In the genomic region with DNA sequence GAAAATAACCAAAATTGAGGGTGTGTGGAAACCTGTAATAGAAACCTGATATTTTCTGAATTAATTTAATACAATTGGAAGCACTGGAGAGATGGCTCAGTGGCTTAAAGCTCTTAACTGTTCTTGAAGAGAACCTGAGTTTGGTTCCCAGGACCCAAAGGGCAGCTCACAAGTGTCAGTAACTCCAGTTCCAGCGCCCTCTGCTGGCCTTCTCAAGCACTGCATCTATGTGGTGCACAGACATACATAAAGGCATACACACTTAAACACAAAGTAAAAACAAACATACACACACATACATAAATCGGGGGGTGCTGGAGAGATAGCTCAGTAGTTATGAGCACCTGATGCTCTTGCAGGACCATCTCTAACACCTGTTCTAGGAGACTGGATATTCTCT, we compare ENCODE assay signal across 10 mouse cellular contexts. TPM values are rescaled to one million over a fixed set of nuclear protein-coding genes. Genes with fewer than 3 reads are reported as not detected.
DNase-seq lines count a peak whose midpoint lies in the region; ATAC-seq and TF ChIP-seq lines count a peak whose summit lies in the region.
"Had no signal": no experiment of that assay in that cellular context is flagged by ENCODE, and none has a peak within 500 bp of the region (broad histone marks: within the 10 kb centered on the region; RNA-seq: fewer than 3 reads in every experiment).

No protein-coding gene starts in this region.

- POLR2A ChIA-PET in Patski (lab: Charles Lee) = no interaction called here

- TF ChIP-seq CTCF in intestine, postnatal 0 days (IDR thresholded peaks at IDR 0.05; ENCODE audit: low read depth) = peak; percentile 58
- TF ChIP-seq CTCF in midbrain, postnatal 0 days (IDR thresholded peaks at IDR 0.05) = peak; percentile 54
- TF ChIP-seq CTCF in Patski (IDR thresholded peaks at IDR 0.05) = peak; percentile 74
- TF ChIP-seq CTCF in stomach, postnatal 0 days (IDR thresholded peaks at IDR 0.05; ENCODE audit: low read depth) = peak; percentile 57

- no peak for ATAC-seq in intestine, postnatal 0 days
- no peak for ATAC-seq in intestine, embryonic 16.5 days
- no peak for ATAC-seq in midbrain, postnatal 0 days (ENCODE audit: low FRiP score)
- ATAC-seq in midbrain, embryonic 14.5 days (ENCODE audit: low FRiP score, low TSS enrichment) = no peak
- ATAC-seq in Patski = no peak
- no peak for ATAC-seq in stomach, postnatal 0 days (ENCODE audit: low FRiP score, low TSS enrichment)

- no peak overlapping the region for H3K27ac ChIP-seq in intestine, postnatal 0 days (ENCODE audit: low read depth, low read length)
- H3K27ac ChIP-seq in intestine, embryonic 16.5 days (ENCODE audit: low read length) = no peak overlapping the region
- H3K27ac ChIP-seq in midbrain, postnatal 0 days (ENCODE audit: low read depth, low read length) = no peak overlapping the region
- H3K27ac ChIP-seq in midbrain, embryonic 14.5 days (replicated peaks; ENCODE audit: low read depth, low read length) = no peak overlapping the region
- H3K27ac ChIP-seq in stomach, postnatal 0 days (replicated peaks) = no peak overlapping the region
- H3K27ac ChIP-seq: embryonic facial prominence, embryonic 15.5 days had no signal

- H3K27me3 ChIP-seq in intestine, postnatal 0 days (replicated peaks; ENCODE audit: control insufficient read depth, insufficient read depth, low read length) = no peaks in the 10 kb centered on the region
- H3K27me3 ChIP-seq in intestine, embryonic 16.5 days (replicated peaks; ENCODE audit: control insufficient read depth, insufficient read depth, low read length) = no peaks in the 10 kb centered on the region
- H3K27me3 ChIP-seq in midbrain, postnatal 0 days (ENCODE audit: insufficient read depth, low read length) = no peaks in the 10 kb centered on the region
- H3K27me3 ChIP-seq in midbrain, embryonic 14.5 days (ENCODE audit: control insufficient read depth, insufficient read depth, low read length) = no peaks in the 10 kb centered on the region
- H3K27me3 ChIP-seq in Patski = no peaks in the 10 kb centered on the region
- no peaks in the 10 kb centered on the region for H3K27me3 ChIP-seq in stomach, postnatal 0 days (ENCODE audit: control insufficient read depth, insufficient read depth, low read length)
- H3K27me3 ChIP-seq: embryonic facial prominence, embryonic 15.5 days had no signal

- in situ Hi-C loops in Patski (cut with MboI; ENCODE audit: low pct_unique_long_range_greater_than_20kb) = no loop called here

- no peaks in the 10 kb centered on the region for H3K9me3 ChIP-seq in intestine, postnatal 0 days (ENCODE audit: control insufficient read depth)
- H3K9me3 ChIP-seq in intestine, embryonic 16.5 days (ENCODE audit: control insufficient read depth, low read length) = no peaks in the 10 kb centered on the region
- H3K9me3 ChIP-seq in midbrain, postnatal 0 days (ENCODE audit: low read length) = no peaks in the 10 kb centered on the region
- H3K9me3 ChIP-seq in midbrain, embryonic 14.5 days (ENCODE audit: control insufficient read depth, low read length) = no peaks in the 10 kb centered on the region
- H3K9me3 ChIP-seq in stomach, postnatal 0 days (ENCODE audit: control insufficient read depth, low read length) = no peaks in the 10 kb centered on the region
- H3K9me3 ChIP-seq: embryonic facial prominence, embryonic 15.5 days had no signal

- CTCF ChIA-PET in Patski (lab: Charles Lee) = interaction anchor here (1.2 kb wide), 1 partner anchor 66 kb away, joined by 4 read pairs; no protein-coding TSS in a partner anchor

- no peak for TF ChIP-seq EP300 in stomach, postnatal 0 days (optimal IDR thresholded peaks at IDR 0.05)

- no peak overlapping the region for H3K4me2 ChIP-seq in intestine, postnatal 0 days (replicated peaks; ENCODE audit: low read depth)
- no peak overlapping the region for H3K4me2 ChIP-seq in intestine, embryonic 16.5 days (ENCODE audit: low read depth, low read length)
- no peak overlapping the region for H3K4me2 ChIP-seq in midbrain, postnatal 0 days (ENCODE audit: low read depth, low read length, poor library complexity, severe bottlenecking)
- no peak overlapping the region for H3K4me2 ChIP-seq in midbrain, embryonic 14.5 days (ENCODE audit: low read length)
- no peak overlapping the region for H3K4me2 ChIP-seq in stomach, postnatal 0 days (replicated peaks; ENCODE audit: low read depth)
- H3K4me2 ChIP-seq: embryonic facial prominence, embryonic 15.5 days had no signal

- H3K36me3 ChIP-seq in intestine, postnatal 0 days (ENCODE audit: control insufficient read depth, insufficient read depth) = no peaks in the 10 kb centered on the region
- H3K36me3 ChIP-seq in intestine, embryonic 16.5 days (ENCODE audit: control insufficient read depth, insufficient read depth, low read length) = no peaks in the 10 kb centered on the region
- H3K36me3 ChIP-seq in midbrain, postnatal 0 days (ENCODE audit: insufficient read depth, low read length) = no peaks in the 10 kb centered on the region
- H3K36me3 ChIP-seq in midbrain, embryonic 14.5 days (ENCODE audit: control insufficient read depth, insufficient read depth, low read length) = no peaks in the 10 kb centered on the region
- H3K36me3 ChIP-seq in stomach, postnatal 0 days (ENCODE audit: control insufficient read depth, insufficient read depth, low read length) = no peaks in the 10 kb centered on the region
- H3K36me3 ChIP-seq: embryonic facial prominence, embryonic 15.5 days had no signal

- no peak overlapping the region for H3K9ac ChIP-seq in intestine, postnatal 0 days (ENCODE audit: low read depth, low read length)
- no peak overlapping the region for H3K9ac ChIP-seq in intestine, embryonic 16.5 days (ENCODE audit: low read depth, low read length)
- H3K9ac ChIP-seq in midbrain, postnatal 0 days (replicated peaks; ENCODE audit: low read length, poor library complexity, severe bottlenecking) = no peak overlapping the region
- no peak overlapping the region for H3K9ac ChIP-seq in midbrain, embryonic 14.5 days (replicated peaks; ENCODE audit: low read length)
- no peak overlapping the region for H3K9ac ChIP-seq in stomach, postnatal 0 days (ENCODE audit: low read length)
- H3K9ac ChIP-seq: embryonic facial prominence, embryonic 15.5 days had no signal

- H3K4me3 ChIP-seq in intestine, postnatal 0 days (ENCODE audit: low read depth, low read length) = no peak overlapping the region
- H3K4me3 ChIP-seq in intestine, embryonic 16.5 days (ENCODE audit: low read length) = no peak overlapping the region
- H3K4me3 ChIP-seq in midbrain, postnatal 0 days (ENCODE audit: low read depth, low read length) = no peak overlapping the region
- no peak overlapping the region for H3K4me3 ChIP-seq in midbrain, embryonic 14.5 days (replicated peaks; ENCODE audit: low read depth, low read length)
- H3K4me3 ChIP-seq in stomach, postnatal 0 days (ENCODE audit: low read depth, low read length) = no peak overlapping the region
- H3K4me3 ChIP-seq: embryonic facial prominence, embryonic 15.5 days had no signal

- WGBS in intestine, postnatal 0 days = 45% methylated on average over 2 of the region's 2 CpGs
- 42% methylated on average over 2 of the region's 2 CpGs for WGBS in intestine, embryonic 16.5 days
- WGBS in midbrain, postnatal 0 days = 52% methylated on average over 2 of the region's 2 CpGs
- WGBS in midbrain, embryonic 14.5 days = 51% methylated on average over 2 of the region's 2 CpGs
- WGBS in stomach, postnatal 0 days = 53% methylated on average over 2 of the region's 2 CpGs

- H3K4me1 ChIP-seq in intestine, postnatal 0 days (replicated peaks; ENCODE audit: control insufficient read depth, insufficient read depth, low read length) = no peaks in the 10 kb centered on the region
- no peaks in the 10 kb centered on the region for H3K4me1 ChIP-seq in intestine, embryonic 16.5 days (ENCODE audit: control insufficient read depth, insufficient read depth, low read length)
- H3K4me1 ChIP-seq in midbrain, postnatal 0 days (ENCODE audit: insufficient read depth, low read length) = no peaks in the 10 kb centered on the region
- H3K4me1 ChIP-seq in midbrain, embryonic 14.5 days (ENCODE audit: control insufficient read depth, insufficient read depth, low read length) = 0 out of 2 replicates have a peak, but pooled peaks cover 5% of the 10 kb centered on the region
- H3K4me1 ChIP-seq in stomach, postnatal 0 days (replicated peaks; ENCODE audit: control insufficient read depth, insufficient read depth) = no peaks in the 10 kb centered on the region
- H3K4me1 ChIP-seq: embryonic facial prominence, embryonic 15.5 days had no signal

- DNase-seq in midbrain, postnatal 0 days (ENCODE audit: low spot score) = no peak
- no peak for DNase-seq in midbrain, embryonic 14.5 days
- DNase-seq in Patski (ENCODE audit: low read depth, low spot score) = no peak
- no peak for DNase-seq in stomach, postnatal 0 days (ENCODE audit: low spot score)
- DNase-seq in right cerebral cortex, postnatal 4 days = no peak
- DNase-seq: thymus, adult 18-20 months had no signal

RNA-seq across cellular contexts. Expression of a gene that starts 11.5 kb away (rescaled TPM):
- polyA plus RNA-seq in intestine, postnatal 0 days (2015; fragmentation: Nextera tagmentation; extraction: Ambion mirVana) = 7.3 and 8.6 TPM in 2 replicates
- 11.7 and 12.2 TPM in 2 replicates for polyA plus RNA-seq in intestine, embryonic 16.5 days (2015; fragmentation: Nextera tagmentation; extraction: Ambion mirVana)
- 9.6 and 12.6 TPM in 2 replicates for total RNA-seq in midbrain, postnatal 0 days (2014; rRNA removed)
- polyA plus RNA-seq in midbrain, postnatal 0 days (2015; fragmentation: Nextera tagmentation; extraction: Ambion mirVana) = 8.4 and 9.7 TPM in 2 replicates
- polyA plus RNA-seq in midbrain, embryonic 14.5 days (2014; fragmentation: Nextera tagmentation; extraction: Ambion mirVana) = 1.5 and 1.9 TPM in 2 replicates
- 2.3 TPM for polyA plus RNA-seq in Patski (2021)
- polyA plus RNA-seq in stomach, postnatal 0 days (2015; fragmentation: Nextera tagmentation; extraction: Ambion mirVana) = 12.5 and 14.4 TPM in 2 replicates
- total RNA-seq: hematopoietic stem cell, adult 5-6 weeks had no signal

RNA-seq across cellular contexts. Expression of a gene that starts 40.7 kb away (rescaled TPM):
- 632 and 663 TPM in 2 replicates for polyA plus RNA-seq in intestine, postnatal 0 days (2015; fragmentation: Nextera tagmentation; extraction: Ambion mirVana)
- polyA plus RNA-seq in intestine, embryonic 16.5 days (2015; fragmentation: Nextera tagmentation; extraction: Ambion mirVana) = 523 and 531 TPM in 2 replicates
- total RNA-seq in midbrain, postnatal 0 days (2014; rRNA removed) = 283 and 376 TPM in 2 replicates
- polyA plus RNA-seq in midbrain, postnatal 0 days (2015; fragmentation: Nextera tagmentation; extraction: Ambion mirVana) = 552 and 640 TPM in 2 replicates
- 486 and 550 TPM in 2 replicates for polyA plus RNA-seq in midbrain, embryonic 14.5 days (2014; fragmentation: Nextera tagmentation; extraction: Ambion mirVana)
- polyA plus RNA-seq in Patski (2021) = 251 TPM
- polyA plus RNA-seq in stomach, postnatal 0 days (2015; fragmentation: Nextera tagmentation; extraction: Ambion mirVana) = 448 and 455 TPM in 2 replicates

RNA-seq across cellular contexts. Expression of a gene that starts 54.8 kb away (rescaled TPM):
- polyA plus RNA-seq in intestine, postnatal 0 days (2015; fragmentation: Nextera tagmentation; extraction: Ambion mirVana) = 10.5 and 10.8 TPM in 2 replicates
- polyA plus RNA-seq in intestine, embryonic 16.5 days (2015; fragmentation: Nextera tagmentation; extraction: Ambion mirVana) = 2.7 and 3.5 TPM in 2 replicates
- 1.5 and 3.8 TPM in 2 replicates for total RNA-seq in midbrain, postnatal 0 days (2014; rRNA removed)
- polyA plus RNA-seq in midbrain, postnatal 0 days (2015; fragmentation: Nextera tagmentation; extraction: Ambion mirVana) = 0.38 and 0.49 TPM in 2 replicates
- polyA plus RNA-seq in midbrain, embryonic 14.5 days (2014; fragmentation: Nextera tagmentation; extraction: Ambion mirVana) = 0.28 and 0.82 TPM in 2 replicates
- 57.5 TPM for polyA plus RNA-seq in Patski (2021)
- 14.5 and 15.6 TPM in 2 replicates for polyA plus RNA-seq in stomach, postnatal 0 days (2015; fragmentation: Nextera tagmentation; extraction: Ambion mirVana)
